Mouse (Mus musculus): Measurements from ENCODE around the gene Setd5.

Setd5 gene

DNA sequence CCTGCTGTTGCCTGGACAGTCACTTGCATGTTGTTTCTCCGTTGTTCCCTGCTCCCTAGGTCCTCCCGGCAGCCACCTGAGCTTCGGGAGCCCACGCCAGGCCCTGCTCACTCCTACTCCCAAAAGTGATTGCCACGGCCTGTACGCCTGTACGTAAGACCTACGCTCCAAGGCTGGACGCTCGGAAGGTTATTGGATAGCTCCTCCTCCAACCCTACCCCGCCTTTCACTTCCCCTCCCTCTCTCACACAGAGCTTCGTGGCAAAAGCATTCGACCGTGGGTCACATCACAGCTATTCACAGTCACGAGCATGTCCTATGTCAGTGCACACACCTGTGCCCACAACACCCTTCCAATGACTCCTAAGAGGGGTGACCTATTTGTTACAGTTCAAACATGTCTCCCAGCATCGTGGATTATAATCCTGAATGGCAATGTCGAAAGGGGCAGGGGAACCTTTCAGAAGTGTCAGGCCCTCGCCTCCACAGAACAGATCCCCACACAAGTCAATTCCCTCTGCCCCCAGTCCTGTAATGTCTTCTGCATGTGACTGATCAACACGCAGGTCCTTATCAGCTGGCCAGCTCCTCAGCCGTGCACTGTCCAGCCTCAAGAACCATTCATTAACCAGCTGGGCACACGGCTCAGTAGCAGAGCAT lies 107.8 kb downstream of the Setd5 start:
- no peak for DNase-seq (ENCODE audit: low read depth, low spot score)

DNA sequence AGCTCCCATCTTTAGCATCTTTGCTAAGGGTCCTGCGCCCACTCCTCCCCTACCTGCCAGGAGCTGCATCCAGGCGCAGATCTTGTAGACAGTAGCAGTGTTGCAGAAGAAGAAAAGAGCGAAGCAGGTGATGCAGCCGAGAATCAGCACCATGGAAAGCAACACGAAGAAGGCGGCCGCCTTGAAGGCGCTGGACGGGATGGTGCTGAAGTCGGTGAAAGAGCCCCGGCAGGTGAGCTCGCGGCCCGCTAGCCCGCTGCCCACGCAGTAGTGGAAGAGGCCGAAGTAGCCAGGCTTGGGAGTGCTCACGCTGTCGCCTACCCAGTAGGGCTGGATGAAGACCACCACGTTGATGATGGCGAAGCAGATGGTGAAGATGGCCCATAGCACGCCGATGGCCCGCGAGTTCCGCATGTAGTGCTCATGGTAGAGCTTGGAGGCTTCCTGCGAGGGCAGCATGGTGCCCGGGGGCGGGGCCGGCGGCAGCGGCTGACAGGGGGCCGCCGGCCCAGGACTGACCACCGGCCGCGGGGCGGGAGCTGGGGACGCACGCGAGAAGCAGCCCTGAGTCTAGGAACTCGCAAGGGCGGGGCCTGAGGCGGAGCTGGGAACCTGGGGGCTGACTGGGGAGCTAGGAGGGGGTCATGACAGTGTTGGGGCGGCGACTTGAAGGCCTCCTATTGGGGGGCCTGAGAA lies 116.7 kb downstream of the Setd5 start:
- peak; percentile 70 for DNase-seq (ENCODE audit: low read depth, low spot score)

DNA sequence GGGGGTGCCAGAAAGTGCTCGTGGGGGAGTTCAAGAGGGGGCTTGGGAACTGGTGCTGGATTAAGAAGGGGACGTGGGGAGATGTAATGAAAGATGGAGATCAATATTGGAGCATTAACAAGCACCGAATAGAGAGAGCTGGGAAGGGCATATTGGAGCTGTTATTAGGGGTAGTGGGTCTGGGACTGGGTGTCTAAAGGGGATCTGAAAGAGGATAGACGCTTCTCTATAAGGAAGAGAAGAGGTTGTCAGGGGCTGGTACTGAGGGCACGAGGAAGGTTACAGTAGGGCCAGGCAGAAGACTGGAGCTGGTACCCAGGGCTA lies 117.3 kb downstream of the Setd5 start:
- no peak for DNase-seq (ENCODE audit: low read depth, low spot score)

DNA sequence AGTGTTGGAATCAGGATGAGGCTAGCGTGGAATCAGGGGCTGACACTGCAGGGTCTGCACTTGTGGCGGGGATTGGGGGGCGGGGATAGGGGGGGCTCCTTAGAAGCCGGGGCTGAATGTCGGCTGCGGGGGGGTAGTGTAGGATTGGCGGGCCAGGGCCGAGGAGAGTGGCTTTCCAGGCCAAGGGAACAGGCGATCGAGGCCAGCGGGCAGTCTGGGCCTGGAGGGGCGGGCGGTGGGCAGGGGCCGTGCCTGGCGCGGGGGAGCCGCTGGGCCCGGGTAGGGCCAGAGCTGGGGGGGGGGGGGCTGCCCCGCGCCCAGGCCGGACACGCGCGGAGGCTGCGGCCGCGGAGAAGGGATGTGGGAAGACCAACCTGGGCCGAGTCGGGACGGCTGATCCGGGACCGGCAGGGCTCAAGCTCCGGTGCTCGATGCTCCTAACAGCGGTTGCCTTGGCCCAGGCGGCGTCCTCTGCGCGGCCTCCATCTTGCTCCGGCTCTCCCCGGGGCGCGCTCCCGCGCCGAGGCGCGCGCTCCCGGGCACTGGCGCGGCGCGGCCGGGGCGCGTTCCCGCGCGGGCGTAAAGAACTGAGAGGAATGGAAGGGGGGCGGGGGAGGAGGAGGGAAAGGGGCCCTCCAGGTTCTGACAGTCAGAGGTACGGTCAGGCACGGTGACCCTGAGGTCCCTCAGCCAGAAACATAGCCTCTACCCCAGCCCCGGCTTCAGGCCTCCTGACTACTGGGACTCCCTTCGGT lies 117.9 kb downstream of the Setd5 start, which contains the start of gene Lhfpl4:
Gene Lhfpl4, minus strand, starts transcription at position 544 of the 755 bp plus-strand sequence.
- DNase-seq (ENCODE audit: low read depth, low spot score): peak; percentile 80

DNA sequence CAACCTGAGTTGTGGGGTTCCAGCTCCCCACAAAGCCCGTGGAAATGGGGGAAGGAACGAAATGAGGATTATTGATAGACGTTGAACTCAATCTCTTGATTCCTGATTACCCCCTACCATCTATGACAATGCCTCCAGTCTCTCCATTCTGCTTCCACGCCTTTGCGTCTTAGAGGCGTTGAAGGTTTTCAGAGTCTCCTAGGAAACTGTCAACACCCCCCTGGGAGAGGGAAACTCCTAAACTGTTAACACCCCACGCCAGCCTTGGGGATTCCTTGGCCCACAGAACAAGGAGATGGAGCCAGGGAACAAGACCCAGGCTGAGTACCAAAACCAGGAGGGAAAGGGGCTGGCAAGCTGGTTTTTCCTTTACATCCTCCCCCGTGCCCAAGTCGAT lies 118.4 kb downstream of the Setd5 start:
- DNase-seq (ENCODE audit: low read depth, low spot score): peak; percentile 64

Data from brain, adult 2 months (tissue).